Mouse (Mus musculus): Measurements from ENCODE around the gene Ncoa5. TPM values are rescaled to one million over a fixed set of nuclear protein-coding genes. Genes with fewer than 3 reads are reported as not detected.

Ncoa5 gene
- total RNA-seq (2021), result 10 to 100 TPM; 24.6 to 26.1 TPM

- peak; percentile 98 to 99 for DNase-seq
- intact Hi-C loops (cut with DNase I), result loop anchor here (5.0 kb wide), 1 partner anchor 212 kb away; the partner anchor contains the start of gene Zswim1
Measured at GRCm38 (mm10) chr2:165034131-165035057, at the start of gene Ncoa5. Ncoa5 (minus strand) TSS chr2:165034867.

GRCm38 (mm10) chr2:165081257-165081656 lies 46.6 kb upstream of the Ncoa5 start:
- intact Hi-C loops (cut with DNase I), result no loop called here
- no peak for DNase-seq

- DNase-seq, result no peak
- intact Hi-C loops (cut with DNase I), result no loop called here
Measured at GRCm38 (mm10) chr2:165080657-165081056, 46.0 kb upstream of the Ncoa5 start.

- no peak for DNase-seq
- intact Hi-C loops (cut with DNase I), result loop anchor here (5.0 kb wide), 1 partner anchor 154 kb away; the partner anchor contains the start of gene Cdh22
Measured at GRCm38 (mm10) chr2:165078605-165079004, 43.9 kb upstream of the Ncoa5 start.

GRCm38 (mm10) chr2:165078045-165078444 lies 43.4 kb upstream of the Ncoa5 start:
- intact Hi-C loops (cut with DNase I), result loop anchor here (5.0 kb wide), 1 partner anchor 154 kb away; the partner anchor contains the start of gene Cdh22
- DNase-seq, result no peak

GRCm38 (mm10) chr2:165077055-165077454 lies 42.4 kb upstream of the Ncoa5 start:
- intact Hi-C loops (cut with DNase I), result loop anchor here (5.0 kb wide), 1 partner anchor 155 kb away; the partner anchor contains the start of gene Cdh22
- no peak for DNase-seq

GRCm38 (mm10) chr2:165074937-165075336 lies 40.3 kb upstream of the Ncoa5 start:
- peak; percentile 84 to 85 for DNase-seq
- intact Hi-C loops (cut with DNase I), result loop anchor here (1.0 to 5.0 kb wide), 5 partner anchors 37 to 286 kb away; partner anchors contain the start of gene Cdh22

GRCm38 (mm10) chr2:165074081-165074884 lies 39.6 kb upstream of the Ncoa5 start:
- intact Hi-C loops (cut with DNase I), result loop anchor here (2.0 kb wide), 2 partner anchors 263 to 287 kb away; no protein-coding TSS in a partner anchor
- peak; percentile 67 to 75 for DNase-seq

- intact Hi-C loops (cut with DNase I), result no loop called here
- peak; percentile 20 to 21 for DNase-seq
Measured at GRCm38 (mm10) chr2:165073381-165073781, 38.7 kb upstream of the Ncoa5 start.

GRCm38 (mm10) chr2:165070096-165070816 lies 35.6 kb upstream of the Ncoa5 start:
- intact Hi-C loops (cut with DNase I), result no loop called here
- DNase-seq, result peak; percentile 62 to 81

- DNase-seq, result no peak
- intact Hi-C loops (cut with DNase I), result no loop called here
Measured at GRCm38 (mm10) chr2:165068806-165069205, 34.1 kb upstream of the Ncoa5 start.

- intact Hi-C loops (cut with DNase I), result no loop called here
Measured at GRCm38 (mm10) chr2:165064489-165064888, 29.8 kb upstream of the Ncoa5 start.

GRCm38 (mm10) chr2:165061638-165062433 lies 27.2 kb upstream of the Ncoa5 start:
- intact Hi-C loops (cut with DNase I), result no loop called here
- DNase-seq, result peak; percentile 36 to 39

More at GRCm38 (mm10) chr2:165064489-165064888, 29.8 kb upstream of the Ncoa5 start:
- no peak for DNase-seq

- intact Hi-C loops (cut with DNase I), result no loop called here
- DNase-seq, result no peak
Measured at GRCm38 (mm10) chr2:165059961-165060360, 25.3 kb upstream of the Ncoa5 start.

GRCm38 (mm10) chr2:165056377-165057085 lies 21.9 kb upstream of the Ncoa5 start:
- DNase-seq, result peak in 1 of 2 experiments; percentile 12
- intact Hi-C loops (cut with DNase I), result no loop called here

GRCm38 (mm10) chr2:165055905-165056304 lies 21.2 kb upstream of the Ncoa5 start:
- intact Hi-C loops (cut with DNase I), result no loop called here
- peak; percentile 52 to 65 for DNase-seq

GRCm38 (mm10) chr2:165054888-165055852 lies 20.5 kb upstream of the Ncoa5 start, which contains the start of gene Cd40:
Cd40 (plus strand) TSS chr2:165055627.
- peak; percentile 76 to 86 for DNase-seq
- intact Hi-C loops (cut with DNase I), result no loop called here
